Mouse (Mus musculus) spleen, postnatal 36 days (tissue): ENCODE results near the gene Cald1.

ENCODE experiments used
- DNase-seq, 2 experiments: peaks; one replicate each; pipeline ENCODE4 v3.0.0; 2022; ENCODE audit warnings: low spot score in 2 of 2, mixed read lengths in 1 of 2

Cald1 gene

GRCm38 (mm10) chr6:34758340-34758739, 160.0 kb downstream of the Cald1 start:
- no peak for DNase-seq

DNA sequence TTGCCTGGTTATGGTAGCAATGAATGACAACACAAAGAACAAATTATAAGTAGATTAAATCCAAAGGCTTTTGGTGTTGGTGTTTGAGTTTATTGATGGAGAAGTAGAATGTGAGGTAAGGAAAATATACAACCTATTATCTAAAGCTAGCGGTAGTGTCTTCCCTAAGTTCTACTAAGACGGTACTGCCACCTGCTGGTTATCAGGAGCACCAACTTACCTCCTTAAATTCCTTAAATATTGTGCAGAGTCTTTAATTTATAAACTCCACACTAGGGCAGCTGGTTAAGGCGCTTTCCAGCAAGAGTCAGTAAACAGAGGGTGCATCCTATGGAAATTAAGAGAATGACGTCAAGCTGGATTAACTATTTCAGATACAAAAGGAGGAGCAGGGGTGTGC, 161.7 kb downstream of the Cald1 start:
- DNase-seq = peak in 1 of 2 experiments; percentile 22

- no peak for DNase-seq
Measured at GRCm38 (mm10) chr6:34765721-34766120, 167.4 kb downstream of the Cald1 start.

DNA sequence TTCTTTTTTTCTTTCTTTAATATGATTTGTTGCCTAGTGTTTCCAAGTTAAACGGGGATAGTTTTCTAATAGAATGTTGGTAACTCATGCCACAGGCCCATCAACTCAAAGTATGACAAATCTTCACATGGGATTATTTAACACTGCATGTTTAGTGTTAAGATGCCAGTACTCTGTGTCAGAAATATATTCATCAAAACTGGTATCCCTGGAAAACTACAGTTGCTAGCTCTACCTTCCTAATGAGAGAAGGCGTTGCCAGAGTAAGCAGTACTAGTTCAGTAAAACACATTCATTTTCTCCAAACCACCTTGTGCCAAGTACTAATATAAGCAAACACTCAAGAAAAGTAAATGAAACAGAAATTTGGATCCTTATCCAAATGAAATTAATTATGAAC, 171.7 kb downstream of the Cald1 start:
- no peak for DNase-seq

GRCm38 (mm10) chr6:34770491-34770890, 172.2 kb downstream of the Cald1 start:
- DNase-seq = no peak

DNA sequence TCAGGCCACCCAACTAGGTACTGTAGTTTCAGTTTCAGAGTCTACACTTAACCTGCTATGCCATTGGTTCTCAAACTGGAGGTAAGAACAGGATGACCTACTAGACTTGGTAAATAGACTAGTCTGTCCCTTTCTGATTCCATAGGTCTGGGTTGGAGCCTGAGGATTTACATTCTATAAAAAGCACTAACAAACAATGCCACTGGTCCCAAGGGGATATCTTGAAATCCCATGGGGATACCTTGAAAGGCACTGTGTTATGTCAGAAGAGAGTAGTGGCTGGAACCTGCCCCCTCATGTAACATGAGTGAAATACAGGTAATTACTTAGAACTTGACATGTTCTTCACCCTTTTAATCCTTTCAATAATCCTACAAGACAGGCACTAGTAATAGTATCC, 178.1 kb downstream of the Cald1 start:
- no peak for DNase-seq

GRCm38 (mm10) chr6:34777094-34777493, 178.8 kb downstream of the Cald1 start:
- no peak for DNase-seq

DNA sequence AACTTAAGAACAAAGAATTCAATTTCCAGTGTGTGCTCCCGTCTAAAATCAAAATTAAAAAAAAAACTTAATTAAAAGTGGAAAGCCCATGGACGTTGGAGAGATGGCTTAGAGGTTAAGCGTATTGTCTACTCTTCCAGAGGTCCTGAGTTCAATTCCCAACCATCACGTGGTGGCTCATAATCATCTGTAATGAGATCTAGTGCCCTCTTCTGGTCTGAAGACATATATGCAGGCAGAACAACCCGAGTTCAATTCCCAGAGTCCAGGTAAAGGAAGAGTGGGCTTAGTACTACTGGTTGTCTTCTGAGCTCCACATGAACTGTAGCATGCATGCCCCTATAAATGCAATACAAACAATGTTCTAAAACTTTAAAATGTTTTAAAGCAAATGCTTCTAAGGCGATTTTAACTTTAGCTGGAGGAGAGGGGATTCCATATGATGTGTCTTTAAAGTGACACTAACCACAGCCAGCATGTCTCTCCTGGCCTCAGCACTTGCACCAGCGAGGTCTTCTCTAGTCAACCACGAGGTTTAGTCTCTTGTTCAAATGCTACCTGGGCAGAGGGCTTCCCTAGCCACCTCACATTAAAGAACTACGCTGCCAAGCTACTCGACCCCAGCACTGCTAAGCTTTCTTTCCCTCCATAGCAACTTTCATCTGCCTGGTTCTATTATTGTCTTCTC, 179.8 kb downstream of the Cald1 start:
- DNase-seq = no peak

GRCm38 (mm10) chr6:34780231-34780942, 182.1 kb downstream of the Cald1 start, which contains the start of gene Agbl3:
Agbl3 (plus strand) TSS chr6:34780432.
- DNase-seq = peak; percentile 90 to 92

DNA sequence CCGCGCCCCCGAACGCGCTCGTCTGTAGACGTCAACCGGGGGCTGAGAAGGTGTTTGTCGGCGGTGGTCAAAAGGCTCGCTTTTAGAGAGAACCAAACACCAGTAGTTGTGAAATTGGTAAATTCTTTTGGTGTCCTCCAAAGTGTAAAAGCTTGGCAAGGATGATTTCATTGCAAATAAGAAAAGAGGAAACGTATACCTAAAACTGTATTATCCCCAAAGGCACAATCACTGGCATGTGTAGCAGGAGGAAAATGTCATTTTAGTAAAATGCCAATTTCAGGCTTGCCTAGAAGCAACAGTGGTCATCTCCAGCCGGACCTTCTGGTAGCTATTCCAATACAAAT, 182.6 kb downstream of the Cald1 start:
- no peak for DNase-seq

- DNase-seq = no peak
Measured at GRCm38 (mm10) chr6:34782493-34782892, 184.2 kb downstream of the Cald1 start.

- no peak for DNase-seq
Measured at GRCm38 (mm10) chr6:34796881-34797280, 198.6 kb downstream of the Cald1 start.

DNA sequence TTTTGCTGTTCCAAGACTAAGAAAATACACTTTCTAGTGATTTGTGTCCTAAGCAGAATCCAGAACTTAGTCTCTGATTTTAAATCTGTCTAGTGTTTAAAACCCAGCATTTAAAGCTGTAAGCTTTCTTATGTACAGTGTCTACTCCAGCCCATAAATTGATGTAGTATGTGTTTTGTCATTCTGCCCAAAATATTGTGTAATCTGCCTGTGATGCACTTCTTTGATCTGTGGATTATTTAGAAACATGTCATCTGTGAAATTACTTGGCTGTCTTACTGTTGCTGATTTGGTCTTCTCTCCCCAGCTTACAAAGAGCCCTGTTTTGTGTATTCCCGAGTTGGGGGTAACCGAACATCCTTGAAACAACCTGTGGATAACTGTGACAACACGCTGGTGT, 199.6 kb downstream of the Cald1 start:
- DNase-seq = no peak

DNA sequence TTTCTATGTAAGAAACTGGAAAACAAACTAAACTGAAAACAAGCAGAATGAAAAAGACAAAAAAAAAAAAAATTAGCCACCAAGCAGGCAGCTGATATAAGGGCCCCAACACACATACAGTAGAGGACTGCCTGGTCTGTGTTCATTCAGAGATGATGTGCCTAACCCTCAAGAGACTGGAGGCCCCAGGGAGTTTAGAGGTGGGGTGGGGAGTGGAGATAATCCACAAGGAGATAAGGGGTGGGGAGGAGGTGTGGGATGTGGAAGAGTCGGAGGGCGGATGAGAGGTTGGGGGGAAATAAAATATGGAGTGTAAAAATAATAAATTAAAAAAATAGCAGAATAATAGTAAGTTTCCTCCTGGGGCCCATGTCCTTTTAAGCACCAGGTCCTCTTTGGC, 207.3 kb downstream of the Cald1 start:
- no peak for DNase-seq

GRCm38 (mm10) chr6:34810651-34811050, 212.4 kb downstream of the Cald1 start:
- DNase-seq = peak in 1 of 2 experiments; percentile 1

DNA sequence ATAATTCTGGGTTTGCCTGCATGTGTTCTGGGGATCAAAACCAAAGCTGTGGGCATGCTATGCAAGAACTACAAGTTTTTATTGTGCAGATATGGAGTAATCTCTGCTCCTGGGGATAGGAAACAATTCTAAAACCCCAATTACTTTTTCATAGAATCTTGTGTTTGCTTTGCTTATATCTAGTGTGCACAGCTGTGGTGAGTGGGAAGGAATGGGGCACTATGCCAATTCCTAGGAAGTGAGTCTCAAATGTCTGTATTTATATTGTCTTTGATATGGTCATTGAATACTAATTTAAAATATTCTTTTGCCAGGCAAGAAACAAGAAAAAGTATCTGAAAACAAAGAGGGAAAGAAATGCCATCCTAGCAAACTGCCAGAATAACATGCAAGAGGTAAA, 226.1 kb downstream of the Cald1 start:
- no peak for DNase-seq
